Mouse (Mus musculus) yolk sac, embryonic 10.5 days (tissue): ENCODE measurements around the gene Erbb4.

ENCODE experiments used
- DNase-seq: peaks from one replicate; pipeline ENCODE4 v3.0.0-alpha.2; 2017; ENCODE audit warnings: low spot score

Erbb4 gene

DNA sequence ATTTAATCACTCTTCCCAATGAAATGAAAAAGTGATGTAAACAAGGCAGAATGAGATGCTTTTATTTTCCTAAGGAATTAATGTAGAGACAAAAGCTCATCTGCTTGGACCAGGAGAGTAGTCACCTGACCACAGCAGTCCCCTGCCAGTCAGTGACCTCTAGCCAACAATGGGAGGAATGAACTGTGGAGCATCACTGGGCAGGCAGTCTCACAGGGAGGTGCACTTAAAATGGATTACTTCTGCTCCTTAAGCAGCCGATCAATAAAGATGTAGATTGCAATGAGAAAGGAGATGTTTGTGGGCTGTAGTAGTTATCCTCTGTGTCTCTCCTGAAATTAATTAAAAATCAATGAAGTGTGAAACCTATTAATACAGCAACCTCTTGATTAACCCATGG lies 1018.2 kb downstream of the Erbb4 start:
- DNase-seq, result no peak

GRCm38 (mm10) chr1:68056494-68056893 lies 1051.4 kb downstream of the Erbb4 start:
- no peak for DNase-seq

DNA sequence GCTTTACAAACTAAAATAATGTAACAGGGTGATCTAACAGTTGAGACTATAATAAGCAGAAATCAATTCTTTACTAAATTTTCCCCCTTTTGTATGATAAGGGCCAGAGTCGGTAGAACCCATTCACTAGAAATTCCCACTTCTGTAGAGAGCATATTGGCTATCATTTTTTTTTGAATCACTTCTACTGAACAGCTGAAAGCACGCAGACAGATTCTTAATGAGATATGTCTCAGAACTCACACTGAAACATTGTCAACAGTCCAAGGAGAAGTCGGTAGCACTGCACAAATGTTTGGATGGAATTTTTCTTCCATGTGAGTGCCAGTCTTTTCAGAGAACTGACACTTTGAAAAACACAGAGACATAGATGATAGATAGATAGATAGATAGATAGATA lies 1053.1 kb downstream of the Erbb4 start:
- no peak for DNase-seq

- DNase-seq, result no peak
Measured at GRCm38 (mm10) chr1:68049856-68050255, 1058.0 kb downstream of the Erbb4 start.

- no peak for DNase-seq
Measured at GRCm38 (mm10) chr1:68047139-68047538, 1060.7 kb downstream of the Erbb4 start.

DNA sequence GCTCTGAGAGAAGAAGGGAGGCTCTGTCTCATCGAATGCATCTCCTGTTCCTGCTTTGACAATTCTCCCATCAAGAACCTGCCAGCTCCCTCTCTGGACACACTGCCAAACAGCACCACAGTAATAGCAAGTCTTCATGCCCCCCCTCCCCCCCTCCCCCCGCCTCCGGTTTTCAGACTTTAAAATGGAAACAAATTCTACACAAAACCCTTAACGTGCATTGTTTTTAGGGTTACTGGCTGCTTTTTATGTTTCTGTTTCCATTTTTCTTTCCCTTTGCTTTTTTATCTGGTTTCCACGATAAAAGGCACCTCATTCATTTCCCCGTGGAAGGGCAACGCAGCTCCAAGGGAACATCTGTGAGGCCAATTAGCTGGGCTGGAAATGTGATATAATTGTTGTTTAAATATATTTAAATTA lies 1061.3 kb downstream of the Erbb4 start:
- DNase-seq, result no peak

DNA sequence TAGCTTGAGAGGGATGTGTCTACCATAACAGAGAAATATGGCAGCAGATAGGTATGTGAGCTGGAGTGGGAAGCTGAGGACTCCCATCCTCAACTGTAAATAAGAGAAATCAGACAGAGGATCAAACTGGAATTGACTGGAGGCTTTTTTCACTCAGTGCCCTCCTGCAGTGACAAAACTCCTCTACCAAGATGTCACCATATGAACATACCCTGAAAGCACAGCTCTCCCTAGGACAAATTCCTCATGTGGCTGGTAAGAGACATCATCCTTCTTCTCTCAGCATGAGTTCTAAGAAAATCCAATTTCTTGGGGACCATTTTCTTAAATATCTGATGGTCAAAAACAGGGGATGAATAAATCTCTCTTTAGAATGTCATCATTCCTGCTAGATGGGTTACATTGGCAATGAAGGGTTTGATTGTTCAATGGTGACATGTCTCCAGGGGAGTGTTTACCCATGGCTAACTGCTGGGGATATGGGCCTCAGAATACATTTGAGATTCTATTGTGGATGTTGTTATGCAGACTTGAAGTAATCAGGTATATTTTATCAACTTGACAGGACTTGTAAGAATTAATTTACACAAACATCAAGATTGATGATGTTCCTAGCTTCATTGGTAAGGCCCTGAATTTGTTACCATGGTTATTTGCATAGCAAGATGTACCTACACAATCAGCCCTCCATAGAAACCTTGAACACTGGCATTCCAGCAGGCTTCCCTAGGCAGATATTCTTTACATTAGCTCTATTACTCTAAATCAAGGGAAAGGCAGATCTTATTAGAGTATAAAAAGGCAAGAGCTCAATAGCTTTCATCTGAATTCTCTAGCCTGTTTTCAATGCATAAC lies 1083.5 kb downstream of the Erbb4 start:
- no peak for DNase-seq

DNA sequence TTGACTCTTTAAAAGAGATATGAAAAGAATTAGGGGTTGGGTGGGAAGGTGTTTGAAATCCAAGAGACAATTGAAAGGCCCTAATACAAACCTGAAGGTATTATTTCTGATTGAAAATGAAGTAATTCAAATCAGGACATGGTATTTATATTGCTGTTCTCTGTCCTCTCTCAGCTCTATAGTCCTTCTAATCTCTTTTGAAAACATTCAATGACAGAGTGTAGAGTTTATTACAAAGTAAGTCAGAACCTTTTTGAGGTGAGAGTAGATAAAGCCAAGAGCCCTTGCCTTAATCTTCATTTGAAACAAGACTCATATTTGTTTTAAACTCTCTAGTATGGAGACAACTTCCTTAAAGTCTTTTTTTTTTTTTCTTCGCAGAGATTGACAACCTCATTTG lies 1087.8 kb downstream of the Erbb4 start:
- DNase-seq, result no peak

GRCm38 (mm10) chr1:68019618-68020017 lies 1088.2 kb downstream of the Erbb4 start:
- no peak for DNase-seq
